Mouse (Mus musculus): ENCODE measurements around the gene Wdr89.
A peak's percentile ranks its signal among the peaks of the same experiment; 100 is the strongest.
"Not testable (repeated sequence)": the region's sequence is repeated elsewhere in the genome, so short reads cannot be mapped to it uniquely, and the experiment has no call there.

The Wdr89 gene

DNA sequence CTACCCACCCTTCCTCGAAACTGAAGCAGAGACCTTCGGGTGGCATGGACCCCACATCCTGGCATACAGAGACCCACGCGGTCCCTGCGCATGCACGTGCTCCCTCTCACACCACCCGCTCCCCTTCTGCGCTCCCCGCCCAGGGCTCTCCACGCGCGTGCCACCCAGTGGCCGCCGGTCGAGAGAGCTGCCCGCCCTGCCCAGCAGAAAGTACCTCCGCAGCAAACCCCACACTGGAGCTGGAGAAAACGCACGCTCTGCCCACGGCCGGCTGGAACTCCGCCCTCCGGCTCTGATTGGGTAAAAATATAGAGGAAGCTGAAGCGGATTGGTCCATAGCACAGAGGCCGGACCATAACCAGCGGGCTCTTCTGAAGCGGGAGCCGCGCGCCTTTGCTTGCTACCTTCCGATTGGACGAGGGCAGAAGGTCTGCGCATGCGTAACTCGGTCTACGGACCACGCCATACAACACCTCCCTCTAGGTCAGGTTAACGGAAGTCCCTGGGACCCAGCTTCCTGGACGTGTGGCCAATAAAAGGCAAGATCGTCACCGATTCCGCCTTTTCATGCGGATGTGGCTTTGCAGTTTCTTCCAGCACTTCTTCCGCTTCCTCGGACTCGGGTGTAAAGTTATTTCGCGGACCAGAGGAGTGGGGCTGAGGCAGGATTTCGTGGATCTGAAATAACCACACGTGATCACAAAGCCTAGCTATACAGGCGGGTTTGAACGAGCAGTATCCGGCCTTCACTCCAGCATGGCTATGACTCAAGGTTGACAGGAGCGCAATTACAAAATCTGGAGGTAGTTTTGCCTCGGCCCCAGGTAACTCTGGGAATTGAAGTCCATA, at the start of gene Wdr89:
Wdr89 (minus strand) TSS at position 280 of the 849 bp plus-strand sequence.
- DNase-seq = peak; percentile 100

DNA sequence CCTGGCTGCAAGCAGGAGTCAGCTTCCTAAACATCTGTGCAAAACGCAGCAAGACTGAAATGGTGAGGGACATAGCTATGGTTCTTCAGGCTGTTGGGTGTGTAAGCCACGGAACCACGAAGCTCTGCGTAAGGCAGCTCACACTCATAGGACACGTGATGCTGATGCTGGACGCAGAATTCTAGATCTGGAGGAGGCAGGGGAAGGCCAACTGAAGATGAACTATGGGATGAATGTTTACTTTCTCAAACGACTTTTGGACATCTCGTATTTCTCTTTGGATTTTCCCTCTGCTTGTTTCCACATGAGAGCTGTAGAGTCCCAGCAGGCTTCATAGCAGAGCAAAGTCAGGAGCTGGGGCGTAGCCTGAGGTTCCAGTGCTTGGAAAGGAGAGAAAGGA, 44.3 kb upstream of the Wdr89 start:
- DNase-seq = no peak

GRCm38 (mm10) chr12:75712905-75713304, 43.6 kb upstream of the Wdr89 start:
- not testable (repeated sequence) for DNase-seq

GRCm38 (mm10) chr12:75710596-75711376, 41.4 kb upstream of the Wdr89 start:
- no peak for DNase-seq

DNA sequence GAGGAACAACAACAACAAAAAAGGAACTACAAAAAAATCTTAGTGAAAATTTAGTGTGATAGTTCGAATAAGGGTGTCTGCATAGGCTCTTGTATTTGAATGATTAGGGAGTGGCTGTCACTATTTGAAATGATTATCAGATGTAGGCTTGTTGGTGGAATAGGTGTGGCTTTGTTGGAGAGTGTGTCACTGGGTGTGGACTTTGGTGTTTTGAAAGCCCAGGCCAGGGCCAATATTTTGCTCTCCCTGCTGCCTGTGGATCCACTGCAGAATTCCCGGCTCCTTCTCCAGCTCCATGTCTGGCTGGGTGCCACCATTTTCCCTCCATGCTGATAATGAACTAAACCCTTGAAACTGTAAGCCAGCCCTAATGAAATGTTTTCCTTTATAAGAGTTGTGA, 40.2 kb upstream of the Wdr89 start:
- DNase-seq = no peak

DNA sequence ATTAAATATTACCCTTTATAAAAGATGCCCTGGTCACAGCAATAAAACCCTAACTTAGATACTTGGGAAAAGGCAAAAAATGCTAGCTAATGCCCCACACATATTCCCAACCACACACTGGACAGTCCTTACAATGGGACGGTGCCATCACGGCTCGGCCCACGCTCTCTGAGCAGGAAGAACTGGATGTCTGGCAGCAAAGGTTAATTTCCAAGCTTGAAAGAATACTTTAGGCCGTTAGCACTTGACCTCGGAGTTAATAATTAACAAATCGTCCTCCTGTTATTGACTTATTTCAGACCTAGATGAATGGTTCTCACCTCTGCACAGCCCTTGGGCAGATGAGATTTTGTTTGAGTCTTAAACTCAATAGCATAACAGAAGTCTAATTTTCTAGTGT, 37.3 kb upstream of the Wdr89 start:
- DNase-seq = peak; percentile 66

GRCm38 (mm10) chr12:75702739-75703122, 33.4 kb upstream of the Wdr89 start:
- no peak for DNase-seq

DNA sequence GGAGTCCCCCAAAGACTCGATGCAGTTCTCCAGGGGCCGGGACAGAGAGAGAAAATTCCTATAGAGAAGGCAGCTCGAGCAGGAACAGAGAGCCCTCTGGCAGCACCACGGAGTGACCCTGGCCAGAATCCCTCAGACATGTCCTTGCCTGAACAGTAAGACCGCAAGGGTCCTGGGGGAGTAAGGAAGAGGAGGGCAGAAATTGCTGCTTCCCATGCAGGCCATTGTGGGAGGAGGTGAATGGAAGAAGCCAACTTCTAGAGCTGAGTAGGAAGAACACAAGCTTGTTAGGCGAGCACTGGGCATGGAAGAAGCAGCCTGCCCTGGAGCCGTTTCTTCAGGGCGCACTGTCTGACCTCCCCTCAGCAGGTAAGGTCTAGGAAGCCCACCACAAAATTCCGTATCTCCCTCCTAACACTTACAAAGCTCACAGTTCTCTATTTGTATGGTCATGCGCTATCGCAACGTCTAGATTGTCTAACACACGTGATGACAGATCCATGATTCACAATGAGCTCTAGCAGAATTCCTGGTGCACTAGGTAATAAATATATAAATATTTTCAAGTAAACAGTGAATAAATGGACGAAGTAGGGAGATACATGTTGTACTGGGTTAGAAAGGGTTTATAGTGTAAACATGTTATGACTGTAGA, 32.9 kb upstream of the Wdr89 start:
- no peak for DNase-seq

DNA sequence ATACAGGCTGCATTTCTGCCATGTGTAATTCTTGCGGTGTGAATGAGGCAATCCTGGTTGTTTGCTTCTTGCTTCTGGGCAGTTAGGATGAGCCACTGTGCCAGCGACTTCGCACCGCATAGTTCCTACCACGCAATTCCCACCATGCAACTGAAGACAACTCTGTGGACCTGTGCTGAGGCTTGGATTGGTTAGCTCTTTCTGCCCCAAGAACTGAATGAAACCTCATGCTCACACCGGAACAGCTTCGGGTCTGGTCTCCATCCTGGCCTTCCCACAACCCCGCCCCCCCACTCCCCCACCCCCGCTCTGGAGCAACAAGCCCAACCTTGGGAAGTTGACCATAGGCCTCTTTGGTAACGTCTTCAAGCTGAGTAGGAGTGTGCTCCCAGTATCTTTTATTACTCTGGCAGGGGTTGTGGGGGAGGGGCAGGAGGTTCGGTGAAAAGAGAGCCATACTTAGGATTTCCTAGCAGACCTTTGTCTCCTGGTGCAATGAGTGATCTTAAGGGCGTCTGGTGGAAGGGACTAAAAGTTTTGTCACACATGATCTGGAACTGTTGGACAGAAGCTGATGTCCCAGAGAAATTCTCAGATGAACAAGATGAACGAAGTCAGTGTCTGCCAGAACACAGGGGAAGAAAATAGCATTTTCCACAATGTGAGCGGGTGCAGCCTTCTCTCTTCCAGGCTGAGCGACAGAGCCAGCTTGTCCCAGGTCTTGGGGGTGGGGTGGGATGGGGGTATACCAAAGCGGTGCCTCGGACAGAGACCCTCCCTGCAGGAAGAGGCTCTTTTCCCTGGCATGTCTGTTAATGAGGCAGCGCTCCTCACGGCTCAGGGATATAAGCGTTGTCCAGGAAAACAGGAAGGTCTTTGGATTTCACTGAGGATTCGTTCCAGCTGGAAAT, 32.1 kb upstream of the Wdr89 start:
- peak; percentile 49 for DNase-seq

DNA sequence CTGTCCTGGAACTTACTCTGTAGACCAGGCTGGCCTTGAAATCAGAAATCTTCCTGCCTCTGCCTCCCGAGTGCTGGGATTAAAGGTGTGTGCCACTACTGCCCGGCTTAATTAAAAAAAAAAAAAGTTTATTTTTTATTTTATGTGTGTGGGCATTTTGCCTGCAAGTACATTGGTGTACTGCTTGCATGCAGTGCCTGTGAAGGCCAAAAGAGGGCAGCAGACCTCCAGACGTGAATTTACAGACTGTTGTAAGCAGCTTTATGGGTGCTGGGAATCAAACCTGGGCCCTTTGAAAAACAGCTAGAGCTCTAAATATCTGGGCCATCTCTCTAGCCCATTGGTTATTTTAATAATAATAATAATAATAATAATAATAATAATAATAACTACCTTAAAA, 29.4 kb upstream of the Wdr89 start:
- DNase-seq = no peak

DNA sequence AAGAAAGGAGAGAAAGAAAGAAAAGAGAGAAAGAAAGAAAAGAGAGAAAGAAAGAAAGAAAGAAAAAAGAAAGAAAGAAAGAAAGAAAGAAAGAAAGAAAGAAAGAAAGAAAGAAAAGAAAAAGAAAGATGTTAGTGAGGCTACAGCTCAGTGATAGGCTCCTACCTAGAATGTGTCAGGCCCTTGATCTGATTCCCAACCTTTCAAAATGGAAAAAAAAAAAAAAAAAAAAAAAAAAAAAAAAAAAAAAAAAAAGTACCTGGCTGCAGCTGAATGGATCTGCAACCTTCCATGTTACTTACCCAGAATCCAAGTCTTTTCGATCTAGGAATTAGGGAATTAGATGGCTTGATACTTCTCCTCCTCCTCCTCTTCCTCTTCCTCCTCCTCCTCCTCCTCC, 26.5 kb upstream of the Wdr89 start:
- DNase-seq = not testable (repeated sequence)

DNA sequence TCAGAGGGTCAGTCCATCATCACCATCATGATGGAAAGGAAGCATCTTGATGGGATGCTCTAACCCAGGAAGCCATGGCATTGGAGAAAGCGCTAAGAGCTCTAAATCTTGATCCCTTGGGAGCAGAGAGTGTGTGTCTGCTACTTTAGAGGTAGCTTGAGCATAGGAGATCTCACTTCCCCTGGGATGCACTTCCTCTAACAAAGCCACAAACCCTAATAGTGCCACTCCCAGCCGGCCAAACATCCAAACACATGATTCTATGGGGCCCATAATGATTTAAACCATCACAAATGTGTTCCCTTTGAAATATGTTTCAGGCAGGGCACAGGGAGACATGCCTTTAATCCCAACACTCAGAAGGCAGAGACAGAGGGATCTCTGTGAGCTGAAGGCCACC, 19.7 kb upstream of the Wdr89 start:
- no peak for DNase-seq

GRCm38 (mm10) chr12:75687314-75687713, 18.0 kb upstream of the Wdr89 start:
- DNase-seq = no peak

- DNase-seq = not testable (repeated sequence)
Observed at GRCm38 (mm10) chr12:75684026-75684425, 14.7 kb upstream of the Wdr89 start.

DNA sequence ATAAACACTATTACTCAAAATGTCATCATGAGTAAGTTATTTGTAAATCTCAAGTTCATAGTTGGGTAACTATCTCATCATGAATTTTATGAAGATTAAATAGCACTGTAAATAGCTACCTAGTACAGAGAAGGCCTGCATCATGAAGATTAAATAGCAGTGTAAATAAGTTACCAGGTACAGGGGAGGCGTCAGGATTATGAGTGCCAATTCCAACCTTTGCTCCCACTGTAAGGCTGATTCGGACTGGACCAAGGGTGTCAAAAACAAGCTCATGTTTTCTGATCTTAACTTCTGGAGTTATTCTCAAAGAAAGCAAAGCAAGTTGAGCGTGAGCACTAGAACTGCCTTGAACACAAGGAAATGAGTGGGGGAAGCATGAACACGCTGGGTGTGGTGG, 14.3 kb upstream of the Wdr89 start:
- peak; percentile 59 for DNase-seq

- DNase-seq = no peak
Observed at GRCm38 (mm10) chr12:75682842-75683241, 13.5 kb upstream of the Wdr89 start.

- DNase-seq = no peak
Observed at GRCm38 (mm10) chr12:75681101-75681500, 11.8 kb upstream of the Wdr89 start.

- no peak for DNase-seq
Observed at GRCm38 (mm10) chr12:75678393-75678792, 9.1 kb upstream of the Wdr89 start.

GRCm38 (mm10) chr12:75672630-75673029, 3.3 kb upstream of the Wdr89 start:
- no peak for DNase-seq

- peak; percentile 42 for DNase-seq
Observed at GRCm38 (mm10) chr12:75671759-75672315, 2.5 kb upstream of the Wdr89 start.

- DNase-seq = no peak
Observed at GRCm38 (mm10) chr12:75670611-75671010, 1.3 kb upstream of the Wdr89 start.

DNA sequence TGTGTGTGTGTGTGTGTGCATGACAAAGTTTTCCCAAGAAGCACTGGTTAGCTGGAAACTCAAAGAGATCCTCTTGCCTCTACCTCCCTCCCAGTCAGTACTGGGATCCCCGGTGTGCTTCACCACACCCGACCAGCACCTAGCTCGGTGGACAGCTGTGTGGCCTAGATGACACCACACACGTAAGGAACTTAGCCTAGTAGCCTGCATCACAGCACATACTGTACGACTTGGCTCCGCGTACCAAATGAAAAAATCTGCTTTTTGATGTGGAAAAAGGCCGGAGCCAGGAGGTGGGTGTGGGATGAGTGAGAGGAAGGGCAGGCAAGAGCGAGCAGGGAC, 450 bp downstream of the Wdr89 start:
- no peak for DNase-seq

All from kidney, postnatal 14 days (tissue).